Mouse (Mus musculus): Measurements from ENCODE around the gene Mrpl58.
"Not testable (repeated sequence)": the region's sequence is repeated elsewhere in the genome, so short reads cannot be mapped to it uniquely, and the experiment has no call there.

The Mrpl58 gene

DNA sequence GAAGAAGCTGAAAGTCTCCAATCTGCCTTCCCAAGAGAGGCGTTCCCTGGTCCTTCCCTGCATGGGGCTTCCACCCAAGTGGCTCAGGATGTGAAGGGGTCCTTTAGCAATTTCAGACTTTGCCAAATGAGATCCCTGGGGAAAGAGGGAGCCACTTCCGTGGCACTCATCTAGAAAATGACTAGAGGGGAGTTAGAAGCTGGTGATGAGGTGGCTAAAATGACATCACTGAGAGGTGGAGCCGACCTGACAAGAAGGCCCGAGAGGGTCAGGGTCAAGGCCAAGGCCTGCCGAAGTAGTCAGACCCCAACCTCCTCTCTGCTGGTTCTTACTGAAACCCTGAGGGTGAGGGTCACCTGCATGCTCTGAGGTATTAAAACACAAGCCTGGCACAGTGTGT lies 20.7 kb upstream of the Mrpl58 start:
- DNase-seq (ENCODE audit: low spot score), result no peak

DNA sequence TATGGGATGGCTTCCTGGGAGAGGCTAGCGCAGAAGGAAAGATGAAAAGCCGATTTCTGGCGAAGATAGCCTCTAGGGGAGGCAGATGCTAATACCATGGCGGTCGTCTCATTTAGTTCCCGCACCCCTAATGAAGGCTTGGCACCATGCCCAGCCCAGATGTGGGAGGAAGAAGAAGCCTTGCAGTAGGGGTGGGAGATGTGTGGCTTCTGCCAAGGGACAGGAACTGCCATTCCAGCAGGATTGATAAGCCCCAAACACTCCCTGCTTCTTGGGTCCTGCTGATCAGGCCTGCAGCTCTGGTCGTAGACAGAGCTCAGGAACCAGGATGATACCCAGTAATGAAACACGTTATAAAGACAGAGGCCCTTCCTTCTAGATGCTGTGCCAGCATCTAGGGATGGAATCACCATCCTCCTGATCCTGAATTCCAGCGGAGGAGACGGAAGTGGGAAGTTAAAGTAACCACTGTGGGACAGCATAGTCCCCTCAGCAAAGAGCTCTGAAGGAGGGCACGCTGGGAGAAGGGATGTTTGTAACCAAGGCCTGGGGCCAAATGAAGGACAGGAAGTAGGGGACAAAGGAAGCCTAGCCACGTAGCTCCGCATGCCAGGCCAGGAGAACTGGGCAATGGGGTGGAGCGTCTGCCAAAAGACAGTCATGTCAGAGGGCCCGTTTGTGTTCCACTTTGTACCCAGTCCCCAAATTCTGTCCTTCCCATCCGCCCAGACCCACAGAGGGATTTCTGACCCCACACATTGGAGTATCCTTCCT lies 19.7 kb upstream of the Mrpl58 start:
- no peak for DNase-seq (ENCODE audit: low spot score)

DNA sequence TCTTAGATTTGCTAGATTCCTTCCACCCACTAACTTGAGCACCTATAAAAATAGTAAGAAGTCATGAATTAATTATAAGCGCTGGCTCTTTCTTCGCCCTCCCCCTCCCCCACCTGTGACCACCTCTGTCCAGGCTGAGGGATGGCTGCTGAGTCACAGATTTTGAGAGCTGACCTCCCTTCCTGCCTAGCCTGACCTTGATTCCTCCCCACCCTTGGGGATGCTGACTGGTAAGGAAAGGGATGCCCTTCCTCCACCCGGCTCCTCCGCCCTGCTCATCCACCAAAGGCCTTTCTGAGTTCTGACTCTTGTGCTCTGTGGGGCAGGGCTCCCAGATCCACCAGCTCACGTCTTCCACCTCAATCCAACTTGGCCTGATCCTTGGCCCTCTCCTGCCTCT lies 19.0 kb upstream of the Mrpl58 start:
- no peak for DNase-seq (ENCODE audit: low spot score)

DNA sequence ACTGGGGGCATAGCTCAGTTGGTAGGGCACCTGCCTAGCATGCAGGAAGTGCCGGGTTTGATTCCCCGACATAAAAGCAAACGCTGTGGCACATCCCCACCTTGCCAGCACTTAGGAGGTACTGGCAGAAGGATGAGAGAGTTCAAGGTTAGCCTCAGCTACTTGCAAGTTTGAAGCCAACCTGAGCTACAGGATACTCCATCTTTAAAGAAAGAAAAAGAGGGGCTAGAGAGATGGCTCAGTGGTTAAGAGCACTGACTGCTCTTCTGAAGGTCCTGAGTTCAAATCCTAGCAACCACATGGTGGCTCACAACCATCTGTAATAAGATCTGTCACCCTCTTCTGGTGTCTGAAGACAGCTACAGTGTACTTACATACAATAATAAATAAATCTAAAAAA lies 16.7 kb upstream of the Mrpl58 start:
- DNase-seq (ENCODE audit: low spot score), result not testable (repeated sequence)

DNA sequence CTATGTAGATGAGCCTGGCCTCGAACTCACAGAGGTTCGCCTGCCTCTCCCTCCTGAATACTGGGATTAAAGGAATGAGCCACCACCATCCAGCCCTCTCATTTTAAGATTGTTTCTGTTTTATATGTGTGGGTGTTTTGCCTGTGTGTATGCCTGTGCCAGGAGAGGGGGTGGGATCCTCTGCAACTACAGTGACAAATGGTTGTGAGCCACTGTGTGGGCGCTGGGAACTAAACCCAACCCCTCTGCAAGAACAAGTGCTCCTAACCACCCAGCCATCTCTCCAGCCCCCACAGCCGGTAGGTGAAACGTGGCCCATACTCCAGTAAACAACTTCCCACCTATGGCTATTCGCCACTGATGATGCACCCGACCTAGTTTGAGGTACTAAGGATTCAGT lies 12.2 kb upstream of the Mrpl58 start:
- no peak for DNase-seq (ENCODE audit: low spot score)

DNA sequence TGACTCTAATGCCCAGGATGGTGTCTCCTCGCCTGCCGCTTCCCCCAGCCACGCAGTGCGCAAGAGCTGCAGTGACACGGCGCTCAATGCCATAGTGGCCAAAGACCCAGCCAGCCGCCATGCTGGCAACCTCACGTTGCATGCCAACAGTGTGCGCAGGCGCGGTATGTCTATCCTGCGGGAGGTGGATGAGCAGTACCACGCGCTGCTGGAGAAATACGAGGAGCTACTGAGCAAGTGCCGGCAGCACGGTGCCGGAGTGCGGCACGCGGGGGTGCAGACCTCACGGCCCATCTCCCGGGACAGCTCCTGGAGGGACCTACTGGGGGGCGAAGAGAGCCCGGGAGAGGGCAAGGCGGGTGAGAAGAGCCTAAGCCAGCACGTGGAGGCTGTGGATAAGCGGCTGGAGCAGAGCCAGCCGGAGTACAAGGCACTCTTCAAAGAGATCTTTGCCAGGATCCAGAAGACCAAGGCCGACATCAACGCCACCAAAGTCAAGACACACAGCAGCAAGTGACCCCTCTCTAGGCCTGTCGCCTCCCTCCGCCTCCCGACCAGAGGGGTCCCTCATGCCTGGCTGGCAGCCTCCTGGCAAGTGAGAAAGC lies 9.7 kb upstream of the Mrpl58 start:
- DNase-seq (ENCODE audit: low spot score), result no peak

DNA sequence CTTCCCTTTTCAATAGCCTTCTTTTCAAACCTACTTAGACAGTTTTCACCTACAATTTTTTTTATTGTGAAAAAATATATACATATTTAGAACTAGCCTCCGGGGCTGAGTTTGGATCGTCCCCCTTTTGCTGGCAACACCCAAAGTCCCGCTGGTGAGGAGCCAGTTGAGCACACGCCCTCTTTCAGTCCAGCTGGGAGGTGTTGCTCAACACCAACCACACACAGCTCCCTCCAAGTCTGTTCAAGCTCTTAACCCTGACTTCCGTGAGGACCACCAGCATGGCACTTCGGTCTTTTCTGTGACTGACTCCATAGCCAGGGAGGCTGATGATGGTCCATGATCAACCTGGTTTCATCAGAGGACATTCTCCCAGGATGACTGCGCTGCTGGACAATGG lies 5.5 kb upstream of the Mrpl58 start:
- no peak for DNase-seq (ENCODE audit: low spot score)

DNA sequence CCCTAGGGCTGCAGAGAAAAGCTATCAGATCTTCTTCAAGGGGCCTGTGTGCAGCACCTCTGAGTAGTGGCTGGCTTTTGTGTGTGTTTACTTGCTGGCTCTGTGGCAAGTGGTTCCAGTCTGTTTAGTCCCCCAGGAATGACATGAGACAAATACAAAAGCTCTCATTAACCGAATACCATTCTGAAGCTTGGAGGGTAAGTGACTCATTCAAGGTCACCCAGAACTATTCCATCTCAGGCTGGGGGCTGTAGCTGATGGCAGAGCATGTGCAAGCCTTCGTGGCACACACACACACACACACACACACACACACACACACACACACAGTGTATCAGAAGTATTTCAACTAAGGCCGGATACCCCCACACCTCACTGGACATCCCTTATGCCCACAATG lies 3.4 kb upstream of the Mrpl58 start:
- no peak for DNase-seq (ENCODE audit: low spot score)

DNA sequence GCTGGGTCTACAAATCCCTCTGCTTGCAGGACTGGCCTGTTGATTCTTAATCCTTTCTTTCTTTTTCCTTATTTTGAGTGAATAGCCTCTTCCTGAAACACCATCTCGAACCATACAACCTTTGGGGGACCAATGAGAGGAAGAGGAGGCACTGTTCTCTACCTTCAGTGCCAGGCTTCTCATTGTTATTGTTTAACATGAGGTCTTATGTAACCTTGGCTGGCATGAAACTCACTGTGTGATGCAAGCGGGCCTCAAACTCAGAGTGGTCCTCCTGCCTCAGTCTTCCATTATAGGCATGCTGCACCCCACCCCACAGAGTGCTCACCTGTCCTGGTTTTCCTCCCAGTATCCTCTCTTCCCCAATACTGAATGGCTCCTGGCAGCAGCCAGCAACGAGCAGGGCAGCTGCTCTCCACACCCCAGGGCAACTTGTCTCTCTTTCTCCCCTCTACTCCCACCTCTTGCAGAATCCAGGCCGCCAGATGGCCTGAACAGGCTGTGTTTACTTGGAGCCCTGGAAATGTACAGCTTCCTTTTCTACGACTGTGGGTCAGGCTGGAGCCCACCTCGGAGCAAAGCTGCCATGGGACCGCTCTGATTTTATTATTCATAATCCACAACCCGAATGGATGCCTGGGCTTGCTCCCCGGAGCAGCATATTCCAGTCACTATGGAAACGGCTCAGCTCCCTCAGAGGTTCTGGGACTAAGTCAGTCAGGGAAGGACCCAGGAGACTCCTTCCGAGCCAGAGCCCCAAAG lies 2.7 kb upstream of the Mrpl58 start:
- DNase-seq (ENCODE audit: low spot score), result no peak

DNA sequence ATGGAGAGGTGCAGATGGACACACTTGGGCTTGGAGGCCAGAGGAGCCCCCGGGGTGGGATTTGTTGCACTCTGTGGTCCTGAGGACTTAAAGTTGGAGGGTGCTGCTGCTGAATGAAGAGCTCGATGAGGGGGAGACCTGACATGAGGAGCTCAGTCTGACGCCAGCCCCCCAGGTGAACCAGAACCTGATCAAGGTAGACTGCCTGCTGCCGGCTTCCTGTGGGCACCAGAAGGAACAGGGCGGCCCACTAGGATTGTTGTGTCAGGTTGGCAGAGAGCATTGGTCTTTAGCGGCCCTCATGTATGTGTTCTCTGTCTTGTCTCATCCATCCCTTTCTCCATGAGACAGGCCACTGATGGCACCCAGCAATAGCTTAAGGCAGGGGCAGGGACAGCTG lies 2.2 kb downstream of the Mrpl58 start:
- no peak for DNase-seq (ENCODE audit: low spot score)

DNA sequence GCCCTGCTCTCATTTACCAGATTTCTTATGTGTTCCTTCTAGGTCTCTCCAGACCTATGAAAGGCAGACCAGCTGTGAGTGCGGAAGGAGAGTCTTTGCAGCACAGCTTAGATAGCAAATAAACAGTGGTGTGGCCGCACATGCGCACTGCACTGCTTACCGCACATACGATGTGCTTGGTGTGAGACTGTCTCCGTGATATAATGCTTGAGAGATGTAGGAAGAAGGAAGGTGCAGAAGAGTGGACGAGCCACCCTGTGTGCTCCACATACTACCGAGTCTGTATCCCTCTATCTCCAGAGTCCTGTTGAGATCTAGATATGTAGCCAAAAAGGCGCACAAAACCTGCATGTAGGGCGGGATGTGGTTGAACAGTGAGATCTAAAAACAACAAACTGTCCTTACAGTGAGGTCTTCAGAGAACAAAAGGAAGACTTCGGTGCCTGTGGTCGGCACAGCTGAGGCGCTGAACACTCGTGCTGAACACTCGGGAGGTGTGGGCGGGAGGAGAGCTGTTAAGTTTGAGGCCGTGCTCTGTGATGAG lies 3.4 kb downstream of the Mrpl58 start:
- DNase-seq (ENCODE audit: low spot score), result no peak

DNA sequence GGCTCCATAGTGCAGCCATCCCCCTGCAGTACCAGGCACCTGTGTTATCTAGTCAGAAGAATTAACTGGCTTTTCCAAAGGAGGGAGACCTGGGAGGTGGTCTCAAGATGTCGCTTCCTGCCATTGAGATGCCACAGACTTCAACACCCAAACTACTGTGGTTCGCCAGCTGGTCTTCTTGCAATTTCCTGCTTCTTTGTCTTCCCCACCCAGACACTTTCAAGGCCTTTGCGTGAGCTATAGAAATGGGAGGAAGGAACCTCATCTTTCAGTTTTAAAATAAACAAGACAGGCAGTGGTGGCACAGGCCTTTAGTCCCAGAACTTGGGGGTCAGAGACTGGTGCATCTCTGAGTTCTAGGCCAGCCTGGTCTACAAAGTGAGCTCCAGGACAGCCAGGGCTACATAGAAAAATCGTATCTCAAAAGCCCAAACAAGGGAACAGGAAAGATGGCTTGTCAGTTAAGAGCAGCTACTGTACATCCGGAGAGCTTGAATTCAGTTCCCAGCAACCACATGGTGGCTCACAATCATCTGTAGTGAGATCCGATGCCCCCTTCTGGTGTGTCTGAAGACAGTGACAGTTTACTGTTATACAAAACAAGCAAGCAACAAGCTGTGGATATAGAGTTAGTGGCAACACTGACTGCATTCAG lies 4.8 kb downstream of the Mrpl58 start:
- no peak for DNase-seq (ENCODE audit: low spot score)

DNA sequence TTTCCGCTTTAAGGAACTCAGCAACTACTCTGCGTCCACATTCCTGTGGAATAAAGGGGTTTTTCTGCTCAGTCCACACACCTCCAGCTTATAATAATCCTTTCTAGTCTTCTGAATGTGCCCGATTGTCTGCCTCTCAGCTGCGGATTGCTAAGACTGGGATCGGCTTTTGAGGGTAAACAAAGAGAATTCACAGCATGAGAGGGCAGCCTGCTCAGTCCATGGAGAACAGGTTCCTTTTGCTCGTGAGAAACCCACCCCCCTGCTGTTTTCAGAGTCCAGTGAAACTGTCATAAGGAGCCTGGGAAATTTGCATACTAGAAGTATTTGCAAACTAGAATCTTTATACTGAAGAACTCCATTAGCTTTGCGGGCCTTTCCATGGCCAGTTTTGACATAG lies 6.0 kb downstream of the Mrpl58 start:
- DNase-seq (ENCODE audit: low spot score), result no peak

DNA sequence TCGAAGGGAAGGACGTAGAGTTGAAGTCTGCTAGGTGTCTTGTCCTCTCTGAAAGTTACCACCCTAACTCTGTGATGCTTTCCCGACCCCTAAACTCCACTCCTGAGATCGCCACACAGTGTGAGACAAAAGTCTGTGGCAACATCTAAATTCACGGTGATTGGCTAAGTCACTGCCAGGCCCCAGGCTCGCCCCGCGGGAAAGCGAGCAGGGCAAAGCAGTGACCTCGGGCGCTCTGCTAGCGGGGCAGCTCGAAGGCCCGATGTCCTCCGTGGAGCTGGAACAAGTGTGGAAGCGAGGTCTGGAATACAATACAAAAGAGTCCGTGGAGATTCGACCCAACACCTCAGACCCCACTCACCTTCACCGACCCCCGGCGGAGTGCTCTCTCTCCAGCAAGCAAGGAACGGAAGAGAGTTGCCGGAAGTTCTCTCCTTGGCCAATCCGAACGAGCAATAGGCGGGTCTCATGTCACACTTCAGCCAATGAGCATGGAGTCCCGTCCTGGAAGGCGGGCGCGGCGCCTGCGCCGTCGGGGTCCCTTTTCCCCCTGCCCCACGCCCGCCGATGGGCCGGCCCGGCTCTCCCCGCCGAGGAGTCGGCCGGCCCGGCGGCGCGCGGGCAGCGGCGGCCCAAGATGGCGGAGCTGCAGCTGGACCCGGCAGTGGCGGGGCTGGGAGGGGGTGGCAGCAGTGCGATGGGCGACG lies 16.1 kb downstream of the Mrpl58 start, which contains the start of the genes Atp5h and Kctd2:
Atp5h (minus strand) TSS at position 432 of the 707 bp plus-strand sequence.
Kctd2 (plus strand) TSS at position 598 of the 707 bp plus-strand sequence.
- DNase-seq (ENCODE audit: low spot score), result peak; percentile 90

DNA sequence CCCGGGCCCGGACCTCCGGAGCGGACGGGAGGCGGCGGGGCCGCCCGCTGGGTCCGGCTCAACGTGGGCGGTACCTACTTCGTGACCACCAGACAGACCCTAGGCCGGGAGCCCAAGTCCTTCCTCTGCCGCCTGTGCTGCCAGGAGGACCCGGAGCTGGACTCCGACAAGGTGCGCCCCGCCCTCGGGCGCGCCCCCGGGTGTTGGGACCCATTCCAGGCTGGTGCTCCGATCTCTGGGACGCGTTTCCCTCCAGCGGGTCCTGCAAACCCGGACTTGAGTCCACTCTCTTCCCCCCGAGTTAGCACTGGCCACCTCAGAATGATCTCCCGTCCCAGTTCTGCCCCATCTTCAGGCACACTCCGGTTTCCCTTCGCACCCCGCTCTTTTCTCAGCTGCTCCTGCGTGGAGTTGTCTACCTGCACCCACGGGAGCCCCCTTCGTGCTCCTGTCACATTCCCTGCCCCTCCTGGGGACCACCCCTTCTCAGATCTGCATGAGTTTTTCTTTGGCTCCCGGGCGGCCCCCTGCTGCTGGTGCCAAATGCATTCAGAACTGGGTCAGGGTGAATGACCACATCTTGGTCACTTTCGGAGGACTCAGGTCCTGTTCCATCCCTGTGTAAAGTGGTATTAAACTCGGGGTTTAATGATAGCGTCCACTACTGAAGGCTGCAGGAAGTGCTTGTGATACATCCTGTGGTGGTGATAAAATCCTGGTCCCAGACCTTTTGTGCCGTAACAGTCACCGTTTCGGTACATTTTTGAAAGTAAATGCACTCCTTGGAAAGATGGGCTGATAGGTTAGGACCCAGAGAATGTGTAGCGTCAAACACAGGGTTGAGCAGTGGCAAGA lies 17.0 kb downstream of the Mrpl58 start:
- peak; percentile 51 for DNase-seq (ENCODE audit: low spot score)

DNA sequence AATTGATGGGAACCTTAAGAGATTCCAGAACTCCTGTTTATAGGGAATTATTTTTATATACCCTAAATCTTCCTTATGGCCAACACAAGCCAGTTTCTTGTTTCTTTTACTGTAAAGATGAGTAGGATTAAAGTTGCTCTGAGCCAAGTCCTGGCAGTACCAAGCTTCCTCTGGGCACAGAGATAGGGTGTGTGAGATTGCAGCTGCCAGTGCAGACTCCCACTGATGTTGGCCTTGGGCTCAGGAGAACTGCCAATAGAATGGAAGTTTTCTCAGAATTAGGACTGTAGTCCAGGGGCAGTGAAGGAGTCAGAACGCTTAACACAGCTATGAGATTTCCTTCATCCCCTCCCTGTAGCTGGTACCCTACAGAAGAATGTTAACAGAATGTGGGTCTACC lies 17.8 kb downstream of the Mrpl58 start:
- no peak for DNase-seq (ENCODE audit: low spot score)

DNA sequence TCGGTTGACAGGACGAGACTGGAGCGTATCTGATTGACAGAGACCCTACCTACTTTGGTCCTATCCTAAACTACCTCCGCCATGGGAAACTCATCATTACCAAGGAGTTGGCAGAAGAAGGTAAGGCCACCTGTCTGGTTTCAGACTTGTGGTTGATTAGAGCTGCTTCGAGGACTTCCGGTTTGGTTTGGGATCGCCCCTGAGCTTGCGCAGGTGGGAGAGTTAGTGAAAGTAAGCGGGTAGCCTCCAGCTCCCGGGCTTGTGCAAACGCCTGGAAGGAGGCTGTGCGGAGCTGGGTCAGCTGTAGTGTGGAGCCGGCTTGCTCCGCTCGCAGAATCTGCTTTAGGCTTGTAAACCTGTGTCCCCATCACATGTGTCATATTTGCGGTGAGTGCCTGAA lies 18.4 kb downstream of the Mrpl58 start:
- DNase-seq (ENCODE audit: low spot score), result no peak

DNA sequence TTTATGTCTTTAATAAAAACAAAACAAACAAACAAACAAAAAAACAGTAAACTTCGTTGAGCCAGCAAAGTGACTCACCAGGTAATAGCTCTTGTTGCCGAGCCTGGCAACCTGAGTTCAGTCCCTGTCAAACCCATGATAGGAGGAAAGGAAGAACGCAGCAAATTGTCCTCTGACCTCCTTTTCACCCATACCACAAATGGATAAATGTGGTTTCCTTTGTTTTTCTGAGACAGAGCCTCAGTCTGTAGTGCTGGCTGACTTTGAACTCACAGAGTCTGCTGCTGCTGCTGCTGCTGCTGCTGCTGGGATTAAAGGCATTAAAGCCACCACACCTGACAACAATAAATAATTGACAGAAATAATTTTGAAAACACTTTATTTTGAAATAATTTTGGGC lies 19.5 kb downstream of the Mrpl58 start:
- DNase-seq (ENCODE audit: low spot score), result no peak

DNA sequence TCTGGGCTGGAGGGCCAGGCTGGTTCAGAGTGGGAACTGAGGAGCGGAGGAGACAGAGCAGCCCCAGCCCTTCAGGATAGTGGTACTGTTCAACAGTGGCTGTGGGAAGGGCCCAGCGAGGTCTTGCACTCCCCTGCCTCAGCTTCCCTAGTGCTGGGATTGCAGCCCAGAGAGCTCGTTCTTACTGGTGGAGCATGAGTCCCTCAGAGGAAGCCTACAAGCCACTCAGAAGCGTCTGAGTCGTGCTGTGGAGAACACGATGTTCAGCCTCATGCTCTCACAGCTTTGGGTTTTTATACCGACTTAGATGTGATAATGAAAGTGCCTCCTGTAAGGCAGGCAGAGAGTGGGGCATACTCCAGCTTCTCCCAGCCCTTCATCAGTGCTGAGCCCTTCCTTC lies 21.1 kb downstream of the Mrpl58 start:
- no peak for DNase-seq (ENCODE audit: low spot score)

DNA sequence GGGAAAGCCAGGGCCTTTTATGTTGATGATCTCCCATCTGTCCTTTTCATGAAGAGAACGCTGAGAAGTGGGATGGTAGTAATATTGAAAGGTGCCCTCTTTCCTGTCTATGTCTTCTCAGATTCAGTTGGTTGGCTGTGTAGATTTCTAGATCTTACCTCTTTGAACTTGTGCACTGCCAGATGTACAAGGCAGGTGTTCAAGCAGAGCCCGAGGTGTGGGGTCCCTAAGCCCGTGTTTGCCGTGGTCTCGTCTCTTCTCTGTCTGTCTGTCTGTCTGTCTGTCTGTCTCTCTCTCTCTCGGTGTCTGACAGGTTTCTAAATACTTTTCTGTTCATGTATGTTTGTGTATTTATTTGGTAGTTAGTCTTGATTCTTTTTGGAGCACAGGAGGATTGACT lies 22.1 kb downstream of the Mrpl58 start:
- no peak for DNase-seq (ENCODE audit: low spot score)
